Mouse (Mus musculus): ENCODE measurements around the gene Gm11239.
"Not testable (repeated sequence)": the region's sequence is repeated elsewhere in the genome, so short reads cannot be mapped to it uniquely, and the experiment has no call there.

GRCm38 (mm10) chr4:73683216-73683615, 15.1 kb downstream of the Gm11239 start, which contains the start of gene Gm428:
- not testable (repeated sequence) for TF ChIP-seq CTCF (conservative IDR thresholded peaks at IDR 0.05; ENCODE audit: insufficient read depth, insufficient read length, low read depth, low read length); POLR2A (IDR thresholded peaks at IDR 0.05; ENCODE audit: low read depth, low read length)
